Mouse (Mus musculus) right cerebral cortex, postnatal 14 days (tissue): ENCODE data around the gene Ppfibp1.

Experiments used
- DNase-seq: peaks from one replicate; pipeline ENCODE4 v3.0.0; 2022

Gene Ppfibp1

GRCm38 (mm10) chr6:146883426-146883825, 4.9 kb upstream of the Ppfibp1 start:
- DNase-seq = no peak

GRCm38 (mm10) chr6:146884171-146884570, 4.1 kb upstream of the Ppfibp1 start:
- DNase-seq = no peak

- DNase-seq = no peak
Measured at GRCm38 (mm10) chr6:146884851-146885250, 3.4 kb upstream of the Ppfibp1 start.

DNA sequence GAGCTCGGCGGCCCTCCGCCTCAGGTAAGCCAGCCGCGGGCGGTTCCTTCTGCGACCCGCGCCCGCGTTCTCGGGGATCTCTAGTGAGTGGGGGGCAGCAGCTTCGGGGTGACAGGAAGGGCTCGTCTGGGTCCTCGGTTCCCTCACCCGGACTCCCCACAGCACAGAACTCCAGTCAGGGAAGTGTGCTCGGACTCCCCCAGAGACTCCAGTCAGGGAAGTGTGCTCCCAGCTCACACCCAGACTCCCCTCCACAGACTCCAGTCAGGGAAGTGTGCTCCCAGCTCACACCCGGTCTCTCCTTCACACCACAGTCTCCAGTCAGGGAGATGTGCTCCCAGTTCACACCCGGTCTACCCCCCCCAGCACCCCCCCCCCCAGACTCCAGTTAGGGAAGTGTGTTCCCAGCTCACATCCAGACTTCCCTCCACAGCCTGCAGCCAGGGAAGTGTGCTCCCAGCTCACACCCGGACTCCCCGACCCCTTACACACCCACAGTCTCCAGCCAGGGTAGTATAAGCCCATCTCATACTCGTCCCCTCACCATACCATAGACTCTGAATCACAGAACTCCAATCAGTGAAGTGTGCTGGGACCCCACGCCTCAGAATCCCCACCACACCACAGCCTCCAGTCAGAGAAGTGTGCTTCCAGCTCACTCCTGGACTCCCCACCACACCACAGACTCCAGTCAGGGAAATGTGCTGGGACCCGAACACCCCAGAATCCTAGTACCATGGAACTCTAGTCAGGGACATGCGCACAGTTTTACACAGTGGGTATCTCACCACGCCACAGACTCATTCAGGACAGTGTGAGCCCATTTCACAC, 588 bp downstream of the Ppfibp1 start:
- DNase-seq = no peak

DNA sequence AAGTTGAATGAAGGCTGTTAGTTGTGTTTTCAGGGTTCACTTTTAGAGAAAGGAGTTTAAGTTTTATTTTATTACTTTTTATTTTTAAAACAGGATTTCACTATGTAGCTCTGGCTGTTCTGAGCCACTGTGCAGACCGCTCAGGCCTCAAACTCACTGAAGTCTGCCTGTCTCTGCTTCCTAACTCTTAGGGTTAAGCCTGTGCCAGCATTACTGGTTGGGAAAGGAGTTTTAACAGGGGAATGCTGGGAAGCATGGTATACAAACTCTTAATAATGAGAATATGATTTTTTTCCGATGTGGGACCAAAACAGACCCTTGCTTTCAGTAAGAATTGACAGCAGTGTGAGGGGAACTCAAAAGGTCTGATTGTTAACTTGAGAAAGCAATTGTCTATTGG, 1.9 kb downstream of the Ppfibp1 start:
- no peak for DNase-seq

DNA sequence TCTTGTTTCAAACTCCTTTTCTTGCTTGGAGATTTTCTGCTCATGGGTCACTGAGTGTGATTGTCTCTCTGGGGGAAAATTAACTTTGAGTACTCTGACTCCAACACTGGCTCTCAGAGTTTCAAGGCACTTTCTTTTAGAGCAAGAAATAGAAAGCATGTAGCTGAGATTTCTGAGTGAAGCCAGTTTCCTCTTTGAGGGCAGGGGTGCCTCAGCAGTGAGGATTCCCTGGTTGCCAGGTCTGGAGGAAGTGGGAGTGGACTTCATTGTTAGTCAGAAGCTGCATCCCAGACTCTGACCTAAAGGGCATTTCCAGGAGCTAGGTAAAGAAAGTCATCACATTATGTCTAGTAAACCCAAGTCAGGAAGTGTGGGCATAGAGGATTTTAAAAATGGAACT, 2.3 kb downstream of the Ppfibp1 start:
- no peak for DNase-seq

DNA sequence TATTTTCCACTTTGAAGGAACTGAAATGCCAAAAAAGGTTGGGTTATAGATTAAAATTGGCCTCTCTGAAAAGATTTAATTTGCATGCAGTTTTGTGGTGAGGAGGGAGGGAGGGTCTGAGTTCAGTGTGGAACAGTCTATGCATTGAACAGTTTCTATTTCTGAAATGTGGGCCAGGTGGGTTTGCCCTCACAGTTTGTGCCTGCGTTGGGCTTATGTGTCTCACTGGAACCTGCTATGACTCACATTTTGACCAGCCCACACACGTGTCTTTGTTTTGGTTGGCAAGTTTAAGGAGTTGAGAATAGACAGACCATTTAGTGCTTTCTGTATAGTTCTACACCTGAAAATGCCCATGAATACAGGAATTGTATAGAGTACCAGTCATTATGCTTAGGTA, 5.6 kb downstream of the Ppfibp1 start:
- DNase-seq = no peak

DNA sequence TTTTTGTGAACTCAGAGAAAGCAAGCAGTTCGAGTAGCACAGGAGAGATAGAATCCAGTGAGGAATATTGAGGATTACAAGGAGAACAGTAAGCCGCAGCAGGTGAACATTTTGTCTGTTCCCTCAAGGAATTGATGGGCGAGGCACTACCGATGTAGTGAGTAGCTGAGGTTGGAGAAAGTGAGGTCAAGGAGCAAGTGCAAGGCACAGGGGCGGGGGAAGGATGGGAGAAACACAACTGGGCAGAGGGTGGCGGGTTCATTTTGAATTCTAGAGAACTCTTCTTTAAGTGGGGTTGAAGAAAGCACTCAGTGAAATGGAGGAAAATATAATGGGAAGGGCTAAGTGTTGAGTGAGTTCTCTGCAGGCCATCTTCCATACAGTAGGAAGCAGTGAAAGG, 10.4 kb downstream of the Ppfibp1 start:
- no peak for DNase-seq

- DNase-seq = no peak
Measured at GRCm38 (mm10) chr6:146899647-146900046, 11.4 kb downstream of the Ppfibp1 start.

DNA sequence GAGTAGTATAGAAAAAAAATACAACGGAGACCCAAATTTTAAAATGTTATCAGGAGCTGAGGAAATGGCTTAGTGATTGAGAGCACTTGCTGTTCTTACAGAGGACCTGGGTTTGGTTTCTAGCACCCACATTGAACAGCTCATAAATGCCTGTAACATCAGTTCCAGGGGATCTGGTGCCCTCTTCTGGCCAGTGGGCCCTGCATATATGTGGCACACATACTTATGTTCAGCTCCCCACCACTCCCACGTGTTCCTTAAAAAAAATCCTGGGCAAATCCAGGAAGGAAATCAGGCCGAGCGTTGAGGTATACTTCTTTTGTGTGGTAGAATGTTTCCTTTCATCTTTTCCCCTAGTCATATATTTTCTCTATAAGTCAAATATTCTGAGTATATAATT, 13.6 kb downstream of the Ppfibp1 start:
- no peak for DNase-seq

- DNase-seq = no peak
Measured at GRCm38 (mm10) chr6:146903632-146904031, 15.3 kb downstream of the Ppfibp1 start.

DNA sequence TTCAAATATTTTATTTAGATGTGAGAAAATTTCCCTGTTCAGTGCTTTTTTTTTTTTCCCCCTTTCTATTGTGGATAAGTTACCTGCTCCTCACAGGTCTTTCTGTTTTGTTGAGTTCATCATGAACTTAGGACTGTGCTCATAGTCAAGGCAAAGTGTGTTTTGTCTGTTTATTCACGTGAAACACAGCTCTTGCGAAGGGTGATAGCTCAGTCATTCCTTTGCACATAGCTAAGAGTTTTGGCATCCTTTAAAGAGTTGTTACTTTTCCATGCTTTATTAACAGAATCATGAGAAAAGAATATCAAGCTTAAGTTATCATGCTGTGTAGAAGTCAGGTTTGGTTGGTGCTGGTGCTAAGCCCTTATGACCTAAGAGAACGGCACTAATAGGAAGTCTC, 16.4 kb downstream of the Ppfibp1 start:
- DNase-seq = no peak

DNA sequence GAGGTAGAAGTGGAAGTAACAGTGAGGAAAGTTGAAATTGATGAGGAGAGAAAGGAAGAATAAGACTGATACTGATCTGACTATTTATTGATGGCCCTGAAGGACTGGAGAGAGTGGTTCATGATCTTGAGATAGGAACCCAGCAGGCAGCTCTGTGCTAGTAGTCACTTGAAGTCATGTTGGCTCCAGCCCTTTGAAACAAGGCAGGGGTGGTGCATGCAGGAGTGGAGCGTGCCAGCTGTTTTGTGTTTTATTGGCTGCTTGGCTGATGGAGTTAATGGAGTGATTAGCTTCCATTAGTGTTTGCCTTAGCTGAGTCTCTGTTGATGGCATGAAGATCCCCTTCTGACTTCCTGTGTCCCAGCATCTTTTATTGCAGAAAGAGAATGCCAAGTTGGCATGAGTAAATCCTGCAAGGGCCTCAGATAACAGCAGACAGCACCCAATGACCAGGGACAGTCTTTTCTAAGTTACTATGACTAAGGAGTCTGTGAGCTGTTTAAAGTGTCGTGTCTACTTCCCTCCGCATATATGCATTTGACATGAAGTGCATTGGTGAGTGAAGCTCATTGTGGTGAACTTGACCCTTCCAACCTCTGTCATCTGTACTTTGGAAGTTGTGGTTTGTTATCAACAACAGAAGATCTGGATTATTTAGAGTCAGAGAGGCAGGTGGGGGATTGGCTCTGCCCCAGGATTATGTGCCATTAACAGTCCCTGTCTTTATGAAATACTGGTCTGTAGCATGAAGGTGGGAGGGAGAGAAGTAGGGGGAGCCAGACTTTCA, 17.9 kb downstream of the Ppfibp1 start:
- no peak for DNase-seq

GRCm38 (mm10) chr6:146907061-146907794, 18.9 kb downstream of the Ppfibp1 start:
- no peak for DNase-seq

DNA sequence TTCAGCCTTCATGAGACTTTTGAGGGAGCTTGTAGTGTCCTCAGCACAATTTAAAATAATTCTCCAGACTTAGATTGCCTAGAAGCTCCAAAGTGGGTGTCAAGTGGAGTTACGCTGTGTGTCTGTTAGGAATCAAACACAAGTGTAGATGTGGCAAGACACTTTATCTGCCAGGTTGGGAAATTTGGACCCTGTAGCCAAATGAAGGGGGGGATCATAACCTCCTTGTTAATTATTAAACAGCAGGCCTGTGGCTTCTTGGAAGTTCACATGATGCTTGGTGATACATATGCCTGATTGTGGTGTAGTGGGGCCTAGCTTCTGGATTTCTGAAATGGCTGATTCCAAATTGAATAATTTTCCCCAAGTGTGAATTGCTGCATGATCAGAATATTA, 19.5 kb downstream of the Ppfibp1 start:
- DNase-seq = no peak

- DNase-seq = no peak
Measured at GRCm38 (mm10) chr6:146908801-146909200, 20.5 kb downstream of the Ppfibp1 start.

- DNase-seq = no peak
Measured at GRCm38 (mm10) chr6:146909725-146910489, 21.6 kb downstream of the Ppfibp1 start.

- DNase-seq = no peak
Measured at GRCm38 (mm10) chr6:146910801-146911200, 22.5 kb downstream of the Ppfibp1 start.

DNA sequence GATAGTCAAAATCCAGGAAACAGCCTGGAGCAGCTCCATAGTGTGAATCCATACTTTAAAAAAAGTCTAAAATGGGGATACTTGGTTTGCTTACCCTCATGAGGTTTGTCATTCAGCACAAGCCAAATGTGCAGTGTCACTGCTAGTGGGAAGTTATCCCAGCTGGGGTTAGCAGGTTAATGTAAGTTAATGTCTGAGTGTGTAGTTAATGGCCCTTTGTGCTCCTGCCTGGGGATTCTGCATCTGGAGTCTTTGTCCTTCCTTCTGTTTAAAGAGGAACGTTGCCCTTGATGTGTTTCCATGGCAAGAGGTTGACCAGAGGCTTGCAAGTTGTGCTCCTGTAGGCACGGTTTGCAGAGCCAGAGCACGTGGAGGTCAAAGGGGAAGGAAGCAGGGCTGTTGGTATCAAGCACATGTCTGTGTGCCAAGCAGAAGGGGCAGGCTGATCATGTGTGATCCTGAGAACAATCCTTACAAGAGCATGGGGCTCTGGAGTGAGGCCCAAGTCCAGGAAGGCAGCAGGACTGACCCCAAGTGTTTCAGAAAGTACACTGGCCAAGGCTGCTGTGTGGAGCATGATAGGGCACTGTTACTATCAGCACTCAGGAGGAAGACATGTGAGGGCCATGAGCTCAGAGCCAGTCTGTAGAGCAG, 24.7 kb downstream of the Ppfibp1 start:
- no peak for DNase-seq

GRCm38 (mm10) chr6:146913489-146914198, 25.4 kb downstream of the Ppfibp1 start:
- DNase-seq = no peak

GRCm38 (mm10) chr6:146915808-146916207, 27.5 kb downstream of the Ppfibp1 start:
- no peak for DNase-seq

DNA sequence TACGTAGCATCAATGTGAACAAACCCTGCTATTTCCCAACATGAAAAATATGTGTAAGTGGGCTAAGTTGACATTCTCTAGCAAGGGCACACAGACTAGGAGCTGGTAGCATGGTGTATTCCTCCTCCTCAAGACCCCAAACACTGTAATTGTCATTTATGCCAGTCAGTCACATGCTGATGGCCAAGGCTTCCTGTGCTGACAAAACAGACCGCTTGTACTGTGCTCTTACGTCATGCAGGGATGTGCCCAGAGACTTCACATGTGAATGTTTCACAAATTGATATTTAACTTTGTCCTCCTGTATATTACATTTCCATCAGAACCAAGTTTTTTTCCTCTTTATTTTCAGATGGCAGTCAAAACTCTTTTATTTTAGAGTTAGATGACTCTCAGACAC, 29.1 kb downstream of the Ppfibp1 start:
- DNase-seq = no peak
